Mouse (Mus musculus): ENCODE measurements around the gene Aprt.

- no peak for TF ChIP-seq CTCF (IDR thresholded peaks at IDR 0.05; ENCODE audit: low read depth)
- TF ChIP-seq EP300 (IDR thresholded peaks at IDR 0.05; ENCODE audit: low read depth) = no peak
Observed at GRCm38 (mm10) chr8:122575735-122576647, 718 bp downstream of the Aprt start.
